Mouse (Mus musculus) layer of hippocampus, postnatal 25 days (tissue): ENCODE data around the gene Trafd1. TPM values are rescaled to one million over a fixed set of nuclear protein-coding genes. Genes with fewer than 3 reads are reported as not detected.

Experiments
- DNase-seq, 2 experiments: peaks; one replicate each; pipeline ENCODE4 v3.0.0; 2022; ENCODE audit warnings: mixed read lengths in 2 of 2, low spot score in 1 of 2; ENCODE audit errors: extremely low spot score in 1 of 2
- total RNA-seq, 2 experiments: library from RNA; stranded (reverse); gene quantifications; 2 replicates each; pipeline ENCODE4 v1.2.3; 2021

Gene Trafd1
- total RNA-seq, 2 experiments from 2014 or later, result 66.3 to 78.9 TPM

GRCm38 (mm10) chr5:121386120-121386909, 883 bp upstream of the Trafd1 start:
- DNase-seq, result no peak

DNA sequence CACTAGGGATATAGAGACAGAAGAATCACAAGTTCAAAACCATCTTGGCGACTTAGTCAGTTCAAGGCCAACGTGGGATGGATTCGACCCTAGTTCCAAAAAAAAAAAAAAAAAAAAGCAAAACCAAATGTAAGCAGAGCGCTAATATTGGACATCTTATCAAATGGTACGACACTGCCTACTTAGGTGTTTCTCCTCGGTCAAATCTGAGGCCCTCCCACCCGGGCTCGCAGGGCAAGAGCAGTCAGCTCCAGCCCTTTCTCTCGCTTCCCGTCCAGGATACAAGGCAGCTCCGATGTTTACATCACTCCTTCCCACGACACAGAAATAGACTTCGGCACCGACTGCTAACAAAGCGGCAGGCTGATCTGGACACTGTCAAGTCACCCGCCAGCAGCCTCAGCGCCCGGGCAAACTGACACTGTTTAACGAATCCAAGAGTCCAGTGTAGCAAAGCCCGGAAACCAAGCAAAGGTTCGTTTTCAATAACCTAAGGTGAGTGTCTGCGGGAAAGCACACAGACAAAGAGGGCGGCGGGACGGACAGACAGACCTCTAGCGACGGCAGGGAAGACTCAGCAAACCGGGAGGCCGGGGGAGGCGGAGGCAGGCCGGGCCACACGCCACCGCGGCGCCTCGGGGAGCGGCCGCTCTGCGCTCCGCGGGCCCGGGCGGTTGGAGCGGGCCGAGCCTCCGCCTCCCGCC, 523 bp downstream of the Trafd1 start:
- peak; percentile 30 to 41 for DNase-seq

DNA sequence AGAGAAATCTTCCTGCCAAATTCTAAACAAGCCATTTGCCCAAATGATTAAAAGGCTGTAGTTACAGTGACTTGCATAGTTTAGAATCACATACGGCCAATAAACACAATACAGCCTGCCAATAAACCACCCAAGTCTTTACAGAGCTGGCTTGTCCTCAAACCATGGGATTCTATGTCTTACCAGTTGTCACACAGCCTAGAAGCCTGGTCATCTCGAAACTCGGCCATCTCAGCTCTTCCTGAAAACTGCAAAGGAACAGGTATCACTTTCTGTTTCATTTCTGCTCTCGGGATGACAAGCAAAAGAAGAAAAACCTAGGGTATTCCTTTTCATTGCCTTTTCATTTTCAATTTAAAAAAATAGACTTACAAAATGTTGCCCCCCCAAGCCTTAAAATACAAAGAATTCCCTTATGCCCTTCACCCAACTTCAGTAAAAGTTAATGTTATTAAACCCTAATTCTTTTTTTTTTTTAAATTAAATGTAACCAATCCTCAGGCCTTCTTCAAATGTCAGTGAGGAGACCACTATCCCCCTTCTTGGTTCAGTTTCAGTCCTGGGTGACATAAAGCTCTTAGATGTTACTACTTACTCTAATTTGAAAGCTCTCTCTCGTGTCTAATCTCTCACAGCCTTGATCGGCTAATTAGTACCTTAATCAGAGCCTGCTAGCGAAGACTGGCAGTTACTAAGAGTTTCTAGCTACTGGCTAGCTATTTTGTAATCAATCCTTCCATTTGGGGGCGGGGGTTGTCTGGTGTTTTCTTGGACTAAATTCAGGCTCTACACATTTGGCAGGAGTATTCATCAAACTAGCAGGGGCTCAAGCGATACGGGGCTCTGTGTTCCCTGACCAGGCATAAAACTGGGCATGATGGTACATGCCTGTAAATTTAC, 1.3 kb downstream of the Trafd1 start:
- no peak for DNase-seq

DNA sequence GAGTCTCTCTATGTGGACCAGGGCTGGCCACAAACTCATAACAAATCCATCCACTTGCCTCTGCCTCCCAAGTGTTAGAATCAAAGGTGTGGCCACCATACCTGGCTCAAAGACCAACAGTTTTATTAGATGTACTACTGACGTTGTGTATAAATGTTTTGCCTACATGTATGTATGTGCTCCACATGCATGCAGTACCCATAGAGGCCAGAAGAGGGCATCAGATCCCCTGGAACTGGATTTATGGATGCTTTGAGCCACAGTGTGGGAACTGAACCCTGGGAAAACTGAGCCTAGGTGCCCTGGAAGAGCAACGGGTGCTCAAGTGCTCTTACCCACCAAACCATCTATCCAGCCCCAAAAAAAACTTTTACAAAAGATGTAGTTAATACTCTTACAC, 4.7 kb downstream of the Trafd1 start:
- DNase-seq, result no peak

DNA sequence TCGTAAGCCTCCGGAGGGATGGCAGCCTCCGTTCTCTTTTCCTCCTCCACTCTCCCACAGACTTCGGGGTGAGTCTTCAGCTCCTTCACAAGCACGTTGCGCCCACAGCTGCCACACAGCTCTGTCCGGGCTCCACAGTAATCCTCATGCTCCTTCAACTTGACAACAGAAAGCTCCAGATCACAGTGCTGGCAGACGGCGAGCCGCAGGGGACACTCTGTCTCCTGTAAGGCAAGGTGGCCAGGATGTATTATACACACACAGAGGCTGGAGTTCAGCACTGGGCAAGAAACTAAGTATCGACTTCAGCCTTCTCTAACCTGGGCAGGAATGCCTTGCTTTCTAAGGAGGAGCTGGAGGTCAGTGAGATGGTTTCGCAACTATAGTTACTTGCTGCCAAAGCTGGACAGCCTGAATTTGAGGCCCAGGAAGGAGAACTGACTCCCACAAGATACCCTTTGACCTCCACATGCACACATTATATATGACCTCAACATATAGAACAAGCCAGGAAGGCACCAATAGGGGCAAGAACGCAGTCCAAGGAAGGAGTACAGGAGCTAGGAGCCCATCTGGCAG, 6.7 kb downstream of the Trafd1 start:
- no peak for DNase-seq

GRCm38 (mm10) chr5:121376972-121377371, 8.5 kb downstream of the Trafd1 start:
- peak in 1 of 2 experiments; percentile 61 for DNase-seq

DNA sequence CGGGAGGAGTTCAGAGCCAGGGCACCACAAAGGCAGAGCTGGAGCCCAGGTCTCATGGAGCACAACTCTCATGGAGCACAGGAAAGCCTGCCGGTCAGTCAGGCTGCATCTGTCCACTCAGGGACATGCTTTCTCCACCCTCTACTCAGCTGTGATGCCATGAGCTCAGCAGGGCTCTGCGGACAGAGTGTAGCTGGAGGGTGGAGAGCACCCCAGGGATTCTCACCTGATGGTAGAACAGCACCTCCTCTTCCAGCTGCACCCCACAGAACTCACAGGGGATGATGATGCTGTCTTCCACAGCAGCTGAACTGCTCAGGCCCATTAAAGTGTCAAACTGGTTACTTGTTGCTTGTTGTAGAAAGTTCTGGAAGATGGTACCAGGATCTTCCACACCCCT, 10.6 kb downstream of the Trafd1 start:
- no peak for DNase-seq

DNA sequence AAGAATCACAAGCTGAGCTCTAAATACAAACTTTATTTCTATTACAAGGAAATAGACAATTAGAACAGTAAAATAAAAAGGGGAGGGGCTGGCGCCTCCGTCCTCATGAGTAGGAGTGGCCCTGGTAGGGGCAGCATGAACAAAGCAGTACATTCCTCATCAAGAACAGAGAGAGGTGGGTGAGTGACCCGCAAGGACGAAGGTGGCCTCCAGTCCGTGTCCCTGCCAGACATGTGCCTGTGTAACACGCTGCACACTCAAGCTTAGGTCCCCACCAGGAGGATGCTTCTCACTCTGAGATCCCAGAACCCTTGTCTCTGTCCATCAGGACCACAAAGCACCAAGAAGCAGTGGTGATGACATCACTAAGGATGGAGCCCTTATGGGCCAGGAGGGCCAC, 13.7 kb downstream of the Trafd1 start:
- DNase-seq, result no peak

DNA sequence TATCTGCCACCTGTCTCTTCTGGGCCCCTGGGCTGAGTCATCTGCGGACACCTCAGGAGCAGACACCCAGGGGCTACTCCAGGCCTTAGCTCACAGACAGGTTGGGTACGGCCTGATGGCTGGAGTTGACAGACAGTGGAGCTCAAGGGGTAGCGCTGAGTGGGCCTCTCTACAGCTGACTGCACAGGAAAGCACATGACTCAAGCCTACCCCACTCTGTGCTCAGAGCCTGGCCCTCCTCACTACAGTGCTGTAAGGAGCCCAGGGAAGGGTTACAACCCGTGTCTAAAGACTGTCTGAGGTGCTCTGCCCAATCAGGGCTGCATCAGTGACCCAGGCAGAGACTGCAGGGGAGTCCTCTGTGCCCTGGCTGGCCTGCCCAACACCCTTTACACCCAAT, 18.2 kb downstream of the Trafd1 start:
- no peak for DNase-seq

GRCm38 (mm10) chr5:121366449-121367225, 18.8 kb downstream of the Trafd1 start:
- DNase-seq, result no peak

DNA sequence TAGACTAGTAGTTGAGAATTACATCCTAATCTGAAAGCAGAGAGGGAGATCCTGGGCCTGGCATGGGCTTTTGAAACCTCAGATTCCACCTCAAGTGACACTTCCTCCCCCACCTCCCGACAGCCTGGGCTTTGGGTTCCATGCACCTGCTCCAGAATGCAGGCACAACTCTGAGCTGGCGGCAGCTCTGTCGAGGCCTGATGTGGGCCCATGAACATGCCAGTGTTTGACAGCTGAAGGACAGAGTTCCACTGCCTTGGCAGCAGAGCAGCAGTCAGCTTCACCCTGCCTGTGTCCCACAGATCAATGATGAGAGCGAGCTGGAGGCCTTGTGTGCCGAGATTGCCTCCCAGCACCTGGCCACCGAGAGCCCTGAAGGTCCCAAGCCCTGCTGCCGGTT, 22.0 kb downstream of the Trafd1 start:
- DNase-seq, result no peak

DNA sequence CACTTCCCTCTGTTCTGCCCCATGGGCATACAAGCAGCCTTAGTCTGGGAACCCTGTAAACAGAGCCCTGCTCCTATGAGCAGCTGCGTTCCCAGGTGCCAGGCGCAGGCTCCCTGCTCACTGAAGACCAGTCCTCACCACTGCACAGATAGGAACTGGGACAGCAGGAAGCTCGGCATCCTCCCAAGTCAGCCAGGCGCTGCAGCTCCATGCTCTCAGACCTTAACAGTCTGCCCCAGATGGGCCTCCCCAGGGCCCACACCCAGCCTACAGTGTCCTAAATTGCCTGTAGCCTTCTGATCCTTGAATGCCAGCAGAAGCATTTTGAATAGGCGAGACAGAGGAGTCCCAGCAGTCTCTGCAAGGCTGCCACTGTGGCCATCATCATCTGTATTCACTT, 23.7 kb downstream of the Trafd1 start:
- DNase-seq, result no peak

DNA sequence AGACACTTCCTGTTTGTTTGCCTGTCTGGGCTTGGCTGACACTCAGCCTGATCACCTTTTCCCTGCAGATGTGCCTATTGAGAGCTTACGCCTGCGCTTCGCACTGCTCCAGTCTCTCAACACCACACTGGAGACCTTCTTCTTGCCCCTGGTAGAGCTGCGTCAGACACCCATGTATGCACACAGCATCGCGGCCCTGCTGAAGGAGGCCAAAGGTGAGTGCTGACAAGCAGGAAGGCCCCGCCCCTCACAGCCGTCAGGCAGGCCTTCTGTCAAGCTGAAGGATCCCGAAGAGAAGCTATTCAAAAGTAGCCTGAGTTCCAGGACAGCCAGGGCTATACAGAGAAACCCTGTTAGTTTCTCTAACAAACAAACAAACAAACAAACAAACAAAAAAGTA, 26.2 kb downstream of the Trafd1 start:
- DNase-seq, result no peak

GRCm38 (mm10) chr5:121343997-121344396, 41.4 kb downstream of the Trafd1 start:
- DNase-seq, result no peak

GRCm38 (mm10) chr5:121342490-121342889, 42.9 kb downstream of the Trafd1 start:
- DNase-seq, result no peak

- DNase-seq, result no peak
Observed at GRCm38 (mm10) chr5:121340965-121341473, 44.4 kb downstream of the Trafd1 start.

DNA sequence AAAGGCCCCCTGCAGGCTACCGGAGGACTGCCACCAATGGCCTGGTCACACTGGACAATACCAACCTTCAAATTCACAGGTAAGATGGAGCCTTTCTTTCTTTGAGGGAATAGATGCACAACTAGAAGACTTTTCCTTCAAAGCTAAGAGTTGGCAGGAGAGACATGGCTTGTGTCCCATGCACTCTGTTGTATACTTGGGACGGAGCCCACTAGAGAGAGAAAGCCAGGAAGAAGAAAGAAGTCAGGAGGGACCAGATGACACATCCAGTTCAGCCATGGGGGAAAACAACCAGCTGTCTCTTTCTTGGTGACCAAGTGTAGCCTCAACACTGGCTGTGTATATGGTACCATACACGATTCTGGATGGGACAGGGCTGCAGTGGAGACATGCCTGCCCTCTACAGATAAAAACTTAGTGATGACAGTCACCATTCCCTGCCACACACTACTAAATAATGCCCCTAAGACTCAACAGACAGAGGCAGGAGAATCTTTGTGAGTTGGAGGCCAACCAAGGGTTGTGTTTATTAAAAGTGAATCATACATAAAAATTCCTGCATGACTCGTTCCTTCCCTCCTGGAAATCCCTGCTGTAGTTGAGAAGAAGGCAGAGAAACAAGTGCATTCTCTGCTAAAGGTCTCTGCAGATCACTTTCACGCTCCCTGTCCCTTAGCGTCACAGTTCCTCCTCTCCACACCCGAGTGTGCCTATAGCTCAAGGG, 45.8 kb downstream of the Trafd1 start:
- DNase-seq, result no peak

DNA sequence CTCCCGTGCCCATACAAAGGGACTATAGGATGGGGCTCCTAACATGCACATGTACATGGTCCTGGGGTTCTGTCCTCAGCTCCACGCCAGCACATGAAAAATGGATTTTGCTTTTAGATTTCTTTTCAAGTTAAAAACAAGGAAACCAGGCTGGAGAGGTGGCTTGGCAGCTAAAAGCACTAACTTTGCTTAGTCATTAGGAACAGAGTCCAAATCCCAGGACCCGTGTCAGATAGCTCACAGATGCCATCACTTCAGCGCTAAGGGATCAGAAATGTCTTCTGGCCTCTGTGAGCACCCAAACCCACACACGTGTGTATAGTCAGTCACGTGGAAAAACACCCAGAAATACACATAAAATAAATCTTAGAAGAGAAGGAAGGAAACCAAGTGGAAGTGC, 48.7 kb downstream of the Trafd1 start:
- DNase-seq, result no peak

- no peak for DNase-seq
Observed at GRCm38 (mm10) chr5:121336009-121336408, 49.4 kb downstream of the Trafd1 start.
